Mouse (Mus musculus): Measurements from ENCODE around the gene Ppm1m. TPM values are rescaled to one million over a fixed set of nuclear protein-coding genes. Genes with fewer than 3 reads are reported as not detected.

Gene Ppm1m
- polyA plus RNA-seq, 1 experiment: 20.4 TPM

DNA sequence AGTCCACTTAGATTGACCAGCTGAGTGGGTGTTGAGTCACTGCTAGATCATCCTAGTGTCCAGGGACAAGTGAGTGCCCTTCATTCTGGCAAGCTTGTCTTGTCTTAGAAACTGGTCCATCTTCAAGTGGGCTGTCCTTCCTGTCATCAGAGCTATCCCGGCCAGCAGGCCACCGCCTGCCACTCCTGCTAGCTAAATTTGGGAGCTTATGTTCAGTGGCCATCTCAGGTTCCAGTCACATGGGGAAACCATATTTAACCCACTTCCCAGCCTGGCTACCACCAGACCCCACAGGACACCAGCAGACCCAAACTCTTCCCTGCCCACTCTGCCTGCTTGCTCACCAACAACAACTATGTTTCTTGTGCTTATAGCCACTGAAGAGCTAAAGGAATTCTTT lies 7.0 kb upstream of the Ppm1m start:
- no peak for TF ChIP-seq GATA1 (IDR thresholded peaks at IDR 0.05; ENCODE audit: low read length)

DNA sequence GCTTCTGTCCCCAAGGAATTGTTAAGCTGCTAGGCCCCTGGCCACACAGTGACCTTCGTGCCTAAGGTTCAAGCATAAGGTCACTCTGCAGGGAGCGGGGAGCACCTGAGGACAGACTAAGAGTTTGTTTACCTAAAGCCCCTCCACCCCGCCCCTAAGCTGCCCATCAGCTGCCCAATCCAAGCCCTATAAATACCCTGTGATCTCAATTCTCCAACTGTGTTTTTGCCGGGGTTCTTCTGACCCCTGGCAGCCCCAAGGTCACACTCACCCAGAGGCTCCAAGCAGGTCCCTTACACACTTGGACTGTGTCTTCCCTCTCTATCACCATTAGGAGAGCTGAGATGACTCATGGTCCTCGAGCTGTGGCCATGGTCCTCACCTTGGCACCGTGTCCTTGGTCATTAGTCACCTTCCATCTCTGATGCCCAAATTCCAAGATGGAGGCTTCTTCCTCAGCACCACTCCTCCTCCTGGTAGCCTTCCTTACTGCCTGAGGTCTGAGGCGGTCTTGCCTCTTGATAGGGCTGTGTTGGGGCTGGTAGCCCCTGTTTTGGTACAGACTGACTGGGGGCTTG lies 6.3 kb upstream of the Ppm1m start:
- no peak for TF ChIP-seq GATA1 (IDR thresholded peaks at IDR 0.05; ENCODE audit: low read length)

DNA sequence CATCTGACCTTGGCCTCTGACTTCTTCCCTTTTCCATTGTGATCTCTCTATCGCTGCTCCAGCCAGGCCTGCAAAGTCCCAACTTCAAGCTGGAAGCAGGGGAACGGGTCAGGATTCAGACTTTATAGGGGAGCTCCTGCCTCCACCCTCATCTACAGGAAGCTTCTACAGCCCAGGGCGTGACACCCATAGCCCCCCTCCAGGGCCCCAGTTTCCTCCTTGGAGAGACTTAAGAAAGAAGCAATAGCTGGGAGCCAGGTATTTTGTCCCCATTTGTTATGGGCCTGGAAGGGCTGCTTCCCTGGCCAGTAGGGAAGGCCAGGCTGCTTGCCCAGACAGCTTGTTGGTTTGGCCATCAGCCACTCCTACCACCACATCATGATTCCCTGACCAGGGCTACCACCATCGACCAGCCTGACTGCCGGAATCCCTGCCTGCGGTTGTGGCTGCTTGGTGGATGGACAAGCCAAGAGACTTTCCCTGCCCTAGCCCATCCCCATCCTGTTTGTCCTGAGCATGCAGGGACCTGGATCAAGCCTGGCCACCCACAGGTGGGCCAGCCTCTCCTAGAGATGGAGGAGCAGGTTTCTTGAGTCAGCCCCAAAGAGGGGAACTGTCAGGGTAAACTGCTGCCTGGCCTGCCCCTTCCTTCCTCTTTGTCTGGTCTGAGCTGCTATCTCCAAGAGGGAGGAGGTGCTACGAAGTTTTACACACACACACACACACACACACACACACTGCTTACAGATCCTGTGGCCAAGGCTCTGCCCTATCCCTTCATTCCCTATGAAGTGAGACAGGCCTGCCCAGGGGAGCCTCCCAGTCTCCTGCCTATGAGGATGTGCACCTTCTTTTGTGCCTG lies 4.7 kb upstream of the Ppm1m start:
- TF ChIP-seq GATA1 (IDR thresholded peaks at IDR 0.05; ENCODE audit: low read length): no peak

DNA sequence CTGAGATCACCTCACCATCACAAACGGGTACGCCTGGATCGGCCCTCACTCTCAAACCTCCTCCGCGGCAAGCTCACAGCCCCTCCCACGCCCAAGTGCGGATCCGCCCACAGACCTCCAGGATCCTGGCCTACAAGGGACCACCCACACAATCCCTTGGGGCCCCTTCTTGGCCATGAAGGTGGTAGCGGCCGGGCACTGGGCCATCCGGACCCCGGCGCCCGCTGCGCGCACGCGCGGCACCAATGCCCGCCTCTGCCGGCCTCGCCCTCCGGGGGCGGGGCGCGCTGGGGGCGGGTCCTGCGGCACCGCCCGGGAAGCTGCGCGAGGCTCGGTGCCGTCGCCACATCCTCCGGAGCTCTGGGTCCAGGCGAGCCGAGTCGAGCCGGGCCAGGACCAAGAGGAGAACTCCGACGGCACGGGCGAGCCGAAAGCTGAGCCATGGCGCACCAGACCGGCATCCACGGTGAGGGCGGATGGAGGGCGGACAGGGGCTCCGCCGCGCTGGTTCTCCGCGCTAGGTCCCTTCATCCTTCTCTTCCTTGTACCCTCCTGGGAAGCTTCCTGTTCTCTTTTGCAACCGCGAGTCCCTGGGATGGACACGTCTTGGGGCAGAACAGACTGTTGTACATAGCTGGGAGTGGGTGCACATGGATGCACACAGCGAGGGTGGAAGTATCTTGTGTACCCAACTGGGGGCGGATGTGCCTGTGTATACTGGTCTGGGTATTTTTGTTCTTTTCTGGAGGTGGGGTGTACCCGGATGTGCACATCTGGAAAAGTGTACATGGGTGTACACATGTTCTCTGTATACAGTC lies 3.5 kb upstream of the Ppm1m start, which contains the start of gene Twf2:
Gene Twf2 (plus strand): TSS at position 290 of the 818 bp plus-strand sequence.
- TF ChIP-seq GATA1 (IDR thresholded peaks at IDR 0.05; ENCODE audit: low read length): no peak

DNA sequence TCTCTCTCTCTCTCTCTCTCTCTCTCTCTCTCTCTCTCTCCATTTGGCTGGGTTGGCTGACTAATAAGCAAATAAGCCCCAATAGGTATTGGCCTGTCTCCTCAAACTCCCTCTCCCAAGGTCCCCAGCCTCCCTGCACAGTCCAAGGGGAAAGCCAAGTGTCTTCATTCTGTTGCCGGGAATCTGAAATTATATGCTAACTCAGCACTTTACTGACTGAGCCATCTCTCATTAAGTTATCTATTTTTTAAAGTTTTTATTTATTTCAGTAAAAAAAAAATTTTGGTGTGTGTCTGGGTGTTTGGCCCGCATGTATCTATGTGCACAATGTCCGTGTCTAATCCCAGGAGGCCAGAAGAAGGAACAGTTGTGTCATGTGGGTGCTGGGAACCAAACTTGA lies 2.3 kb upstream of the Ppm1m start:
- no peak for TF ChIP-seq GATA1 (IDR thresholded peaks at IDR 0.05; ENCODE audit: low read length)

DNA sequence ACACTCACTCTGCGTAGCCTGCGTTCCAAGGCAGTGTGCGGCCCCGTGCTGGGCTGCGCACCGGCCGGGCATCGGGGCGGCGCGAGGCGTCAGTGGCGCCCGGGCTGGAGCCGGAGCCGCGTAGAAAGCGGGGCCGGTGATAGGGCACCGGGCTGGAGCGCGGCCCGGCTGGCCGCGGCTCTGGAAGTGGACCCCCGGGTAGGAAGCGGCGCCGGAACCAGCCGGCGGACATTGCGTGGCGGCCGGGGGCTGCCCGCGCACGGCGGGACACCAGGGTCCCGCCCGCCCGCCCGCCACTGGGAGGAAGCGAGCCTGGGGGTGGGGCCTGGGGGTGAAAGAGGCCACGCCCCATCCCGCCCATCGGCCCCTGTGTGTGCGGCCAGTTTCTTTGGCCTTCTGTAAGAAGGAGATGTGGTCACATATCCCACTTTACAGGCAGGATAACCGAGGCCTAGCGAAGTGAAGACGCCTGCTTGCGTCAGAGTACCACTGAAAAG lies 536 bp downstream of the Ppm1m start:
- no peak for TF ChIP-seq GATA1 (IDR thresholded peaks at IDR 0.05; ENCODE audit: low read length)

DNA sequence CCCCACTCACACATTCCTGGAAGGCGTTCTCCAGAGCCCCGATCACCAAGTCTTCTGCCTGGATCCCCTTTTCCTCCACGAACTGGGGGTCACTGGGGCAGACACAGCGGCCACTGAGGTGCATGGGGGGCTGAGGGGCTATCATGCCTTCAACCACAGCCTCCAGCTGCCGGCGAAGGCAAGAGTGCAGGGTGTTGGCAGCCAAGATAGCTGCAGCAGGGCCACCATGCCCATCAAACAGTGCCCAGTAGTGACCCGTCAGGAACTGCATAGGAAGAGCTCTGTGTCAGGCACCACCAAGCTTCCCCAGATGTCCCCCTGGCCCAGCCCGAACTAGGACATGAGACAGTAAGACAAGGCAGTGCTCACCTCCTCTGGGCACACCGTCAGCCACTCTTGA lies 1.8 kb downstream of the Ppm1m start:
- no peak for TF ChIP-seq GATA1 (IDR thresholded peaks at IDR 0.05; ENCODE audit: low read length)

DNA sequence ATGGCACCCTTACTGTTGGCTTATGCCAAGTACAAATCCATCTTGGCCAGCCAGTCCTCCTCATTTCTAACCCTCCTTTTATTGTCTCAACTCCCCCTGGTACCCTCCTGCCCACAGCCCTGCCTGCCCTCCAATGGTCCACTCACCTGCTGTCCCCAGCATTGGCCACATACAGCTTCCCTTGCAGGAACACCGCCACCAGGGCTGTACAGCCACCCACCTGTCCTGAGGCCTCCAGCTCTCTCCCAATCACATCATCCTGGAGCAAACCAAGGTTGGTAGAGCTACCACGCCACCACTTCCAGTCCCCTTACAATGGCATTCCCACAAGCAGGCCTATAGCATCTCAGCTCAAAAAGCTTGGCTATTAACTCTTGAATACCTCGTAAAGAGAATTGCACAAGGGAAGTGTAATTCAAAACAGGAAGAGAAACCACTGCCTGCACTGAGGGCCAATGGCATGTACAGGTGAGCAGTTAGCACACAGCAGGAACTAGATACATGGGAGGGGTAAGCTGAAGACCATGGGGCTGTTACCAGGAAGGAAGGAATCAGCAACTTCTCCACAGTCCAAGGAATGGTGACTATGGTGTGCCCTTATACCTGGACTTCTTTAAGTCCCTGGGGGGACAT lies 2.3 kb downstream of the Ppm1m start:
- TF ChIP-seq GATA1 (IDR thresholded peaks at IDR 0.05; ENCODE audit: low read length): no peak

DNA sequence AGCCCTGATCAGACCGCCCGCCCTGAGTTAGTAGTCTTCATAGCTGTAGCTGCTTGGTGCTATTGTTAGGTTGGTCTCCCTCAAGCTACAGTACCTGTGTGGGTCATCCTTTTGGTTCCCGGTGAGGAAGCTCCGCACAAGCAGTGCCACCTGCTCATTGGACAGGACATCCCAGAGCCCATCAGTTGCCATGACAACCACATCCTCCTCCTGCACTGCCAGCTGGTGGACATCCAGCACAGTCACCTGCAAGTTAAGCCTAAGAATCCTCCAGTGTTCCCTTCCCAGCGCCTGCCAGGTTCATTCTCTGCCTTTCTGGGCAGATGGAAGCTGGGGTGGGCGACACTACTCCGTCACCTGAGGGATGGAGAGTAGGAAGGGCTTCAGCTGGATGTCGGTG lies 3.9 kb downstream of the Ppm1m start:
- TF ChIP-seq GATA1 (IDR thresholded peaks at IDR 0.05; ENCODE audit: low read length): no peak

DNA sequence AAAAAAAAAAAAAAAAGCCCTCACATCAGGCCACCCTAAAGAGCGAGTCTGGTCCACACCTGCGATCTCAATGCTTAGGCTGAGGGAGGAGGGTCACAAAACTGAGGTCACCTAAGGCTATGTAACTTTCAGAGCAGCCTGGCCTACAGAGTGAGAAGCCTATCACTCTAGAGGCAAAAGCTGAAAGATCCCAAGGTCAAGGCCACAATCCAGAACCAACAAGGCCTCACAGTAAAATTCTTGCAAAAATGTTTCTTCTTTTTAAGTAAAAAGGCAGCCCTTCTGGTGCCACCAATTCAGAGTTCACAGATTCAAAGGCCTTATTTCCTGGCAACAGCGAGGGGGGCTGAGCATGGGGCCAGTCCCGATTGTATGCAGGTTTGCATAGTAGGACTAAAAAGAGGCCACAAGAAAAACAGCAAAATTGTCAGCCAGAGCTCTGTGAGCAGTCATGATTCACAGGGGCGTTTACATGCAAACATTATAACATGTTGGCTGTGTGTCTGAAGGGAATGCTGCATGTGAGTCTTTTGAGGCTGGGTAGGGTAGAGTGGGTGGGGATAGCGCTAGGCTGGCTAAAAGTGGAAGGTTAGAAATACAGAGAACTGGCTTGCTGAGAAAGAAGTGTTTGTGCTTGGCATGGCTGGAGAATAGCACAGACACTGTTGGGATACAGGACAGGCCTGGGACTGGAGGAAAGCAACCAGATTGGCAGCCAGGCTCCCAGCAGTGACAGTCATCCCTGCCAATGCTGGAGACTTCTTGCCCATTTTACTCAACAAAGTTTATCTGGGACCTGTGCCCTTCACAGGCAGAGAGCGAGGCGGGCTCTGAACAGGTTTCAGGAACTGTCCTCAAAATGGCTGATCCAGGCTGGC lies 5.4 kb downstream of the Ppm1m start:
- TF ChIP-seq GATA1 (IDR thresholded peaks at IDR 0.05; ENCODE audit: low read length): no peak

DNA sequence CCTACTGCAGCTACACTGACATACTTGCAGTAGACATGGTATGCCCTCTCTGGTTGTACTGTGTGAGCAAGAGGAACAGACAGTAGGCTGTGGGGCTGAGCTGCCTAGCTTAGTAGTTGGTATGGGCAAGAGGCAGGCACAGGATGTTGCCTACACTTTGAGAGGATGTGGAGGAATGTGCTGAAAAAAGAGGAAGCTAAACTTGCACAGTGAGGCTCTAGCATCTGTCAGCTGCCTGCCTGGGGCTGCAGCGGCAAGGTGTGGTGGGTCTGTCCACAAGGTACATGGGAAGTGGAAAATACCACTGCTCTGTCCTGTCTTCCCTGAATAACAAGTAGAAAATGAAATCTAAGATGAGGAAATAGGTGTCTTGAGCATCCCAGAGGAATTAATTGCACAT lies 6.5 kb downstream of the Ppm1m start:
- no peak for TF ChIP-seq GATA1 (IDR thresholded peaks at IDR 0.05; ENCODE audit: low read length)

DNA sequence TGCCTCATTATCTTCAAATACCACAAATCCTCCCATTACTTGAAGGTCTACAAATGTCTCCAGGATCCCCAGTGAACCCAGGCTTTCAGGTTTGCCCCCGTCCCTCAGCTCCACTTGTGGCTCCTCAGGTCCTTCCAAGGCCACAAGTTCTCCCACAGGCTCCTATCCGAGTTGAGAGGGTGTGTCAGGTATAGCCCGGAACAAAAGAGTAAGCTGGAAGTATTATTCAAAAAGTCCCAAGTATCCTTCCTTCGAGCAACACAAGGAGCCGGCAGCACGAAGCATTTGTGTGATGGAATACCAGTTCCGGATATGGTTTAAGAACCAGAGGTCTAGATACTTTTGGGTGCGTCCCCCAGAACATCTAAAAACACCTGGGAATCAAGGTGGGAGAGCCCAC lies 7.5 kb downstream of the Ppm1m start:
- TF ChIP-seq GATA1 (IDR thresholded peaks at IDR 0.05; ENCODE audit: low read length): no peak

DNA sequence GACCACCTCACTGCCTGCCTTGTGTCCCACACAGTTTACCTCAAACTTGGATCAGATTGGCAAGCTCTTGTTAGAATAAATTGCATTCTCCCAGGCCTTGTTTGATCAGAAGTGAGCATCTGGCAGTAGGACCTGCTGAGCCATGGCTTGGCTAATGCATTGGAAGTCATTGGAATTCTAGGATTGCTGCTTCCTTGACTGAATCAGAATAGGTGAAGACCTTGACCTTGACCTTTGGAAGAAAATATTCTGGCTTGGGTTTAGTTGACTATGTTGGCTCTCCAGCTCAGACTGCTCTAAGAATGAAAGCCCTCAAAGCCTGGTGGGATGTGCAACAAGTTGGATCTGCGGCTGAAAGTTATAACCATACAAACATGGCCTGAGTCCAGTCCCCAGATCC lies 8.2 kb downstream of the Ppm1m start:
- no peak for TF ChIP-seq GATA1 (IDR thresholded peaks at IDR 0.05; ENCODE audit: low read length)

DNA sequence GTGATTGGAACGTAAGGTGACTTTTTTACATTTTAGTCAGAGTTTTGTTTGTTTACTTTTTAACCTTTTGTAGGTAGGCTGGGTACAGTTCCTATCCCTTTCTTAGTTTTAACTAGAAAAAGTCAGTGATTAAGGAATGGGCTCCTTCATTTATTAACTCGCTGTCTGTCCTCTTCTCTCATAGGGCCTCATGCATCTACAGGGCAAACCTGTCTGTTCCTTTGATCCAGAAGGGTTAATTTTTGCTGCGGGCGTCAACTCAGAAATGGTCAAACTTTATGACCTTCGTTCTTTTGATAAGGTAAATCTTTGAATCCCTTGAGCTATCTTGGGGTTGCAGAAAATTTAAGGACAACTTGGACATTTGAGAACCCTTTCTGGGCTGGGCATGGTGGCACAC lies 15.6 kb downstream of the Ppm1m start:
- no peak for TF ChIP-seq GATA1 (IDR thresholded peaks at IDR 0.05; ENCODE audit: low read length)

DNA sequence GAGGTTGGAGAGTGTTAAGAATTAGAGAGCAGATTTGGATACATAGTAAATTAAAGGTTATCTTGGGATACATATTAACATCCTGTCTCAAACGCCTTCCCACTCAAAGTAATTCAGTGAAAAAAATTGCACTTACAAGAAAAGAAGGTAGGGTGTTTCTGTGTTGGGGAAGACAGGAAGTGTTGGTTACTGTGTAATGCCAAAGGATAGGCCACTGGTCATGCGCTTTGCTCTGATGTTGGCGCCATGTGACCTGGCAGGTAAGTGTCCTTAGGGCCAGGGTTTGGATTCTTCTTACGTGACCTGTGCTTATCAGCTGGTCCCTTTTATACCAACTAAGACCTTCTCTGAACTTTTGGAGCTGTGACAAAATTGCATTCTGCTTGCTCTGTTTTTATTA lies 17.4 kb downstream of the Ppm1m start:
- no peak for TF ChIP-seq GATA1 (IDR thresholded peaks at IDR 0.05; ENCODE audit: low read length)
